ENCODE assay signal across 9 mouse cellular contexts in the genomic region with DNA sequence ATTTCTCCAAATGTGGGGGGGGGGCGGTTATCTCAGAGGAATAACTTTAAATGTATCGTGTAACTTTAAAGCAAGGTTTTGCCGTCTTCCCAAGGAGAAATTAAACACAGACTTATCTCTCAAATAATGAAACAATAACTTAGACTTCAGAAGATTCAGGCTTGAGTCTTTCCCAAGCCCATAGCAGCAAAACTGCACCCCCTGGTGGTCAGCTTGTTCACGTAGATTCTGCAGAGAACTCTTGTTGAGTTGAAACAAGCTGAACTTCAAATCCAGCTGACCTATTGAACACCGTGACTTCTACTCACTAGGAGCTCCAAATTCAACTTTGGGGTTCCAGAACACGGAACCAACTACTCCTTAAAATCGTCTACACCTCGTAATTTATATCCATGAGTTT. TPM values are rescaled to one million over a fixed set of nuclear protein-coding genes. Genes with fewer than 3 reads are reported as not detected.
DNase-seq lines count a peak whose midpoint lies in the region; ATAC-seq lines count a peak whose summit lies in the region.
"Had no signal": no experiment of that assay in that cellular context is flagged by ENCODE, and none has a peak within 500 bp of the region (broad histone marks: within the 10 kb centered on the region; RNA-seq: fewer than 3 reads in every experiment).

No protein-coding gene starts in this region.

- no peak overlapping the region for H3K9ac ChIP-seq in forebrain, embryonic 11.5 days (ENCODE audit: low read length)
- H3K9ac ChIP-seq in forebrain, embryonic 13.5 days, result no peak overlapping the region
- H3K9ac ChIP-seq: lung, embryonic 15.5 days had no signal

- peak; percentile 85 for DNase-seq in forebrain, embryonic 11.5 days (ENCODE audit: low spot score)
- peak; percentile 67 for DNase-seq in adrenal gland, adult 8-10 months
- peak; percentile 59 for DNase-seq in embryo, embryonic 9.5 days (ENCODE audit: extremely low spot score)
- DNase-seq in heart, postnatal 36 days, result peak; percentile 74 to 84
- peak; percentile 78 to 92 for DNase-seq in left cerebral cortex, postnatal 14 days (ENCODE audit: low spot score in 2 of 2)
- DNase-seq in thymus, adult 18-20 months, result peak; percentile 7 to 11

- H3K9me3 ChIP-seq in forebrain, embryonic 11.5 days (ENCODE audit: control insufficient read depth, low read length), result no peaks in the 10 kb centered on the region
- H3K9me3 ChIP-seq in forebrain, embryonic 13.5 days (replicated peaks), result no peaks in the 10 kb centered on the region
- H3K9me3 ChIP-seq: lung, embryonic 15.5 days had no signal

- intact Hi-C loops in heart, postnatal 36 days (cut with DNase I), result loop anchor here (1.0 kb wide), 2 partner anchors 97 to 273 kb away; no protein-coding TSS in a partner anchor
- intact Hi-C loops in left cerebral cortex, postnatal 14 days (cut with DNase I), result loop anchor here (2.0 to 10.0 kb wide), 4 partner anchors 98 to 272 kb away; no protein-coding TSS in a partner anchor

- ATAC-seq in forebrain, embryonic 11.5 days (replicated peaks; ENCODE audit: low FRiP score), result no peak
- no peak for ATAC-seq in forebrain, embryonic 13.5 days
- ATAC-seq in neutrophil, adult 5-6 weeks (ENCODE audit: extremely low read depth, insufficient number of reproducible peaks, low FRiP score, poor library complexity, severe bottlenecking), result peak; percentile 49; the same call in 1 of the 2 replicates

- no peak overlapping the region for H3K27ac ChIP-seq in forebrain, embryonic 11.5 days (ENCODE audit: low read depth, low read length)
- no peak overlapping the region for H3K27ac ChIP-seq in forebrain, embryonic 13.5 days
- H3K27ac ChIP-seq: lung, embryonic 15.5 days had no signal

- H3K36me3 ChIP-seq in forebrain, embryonic 11.5 days (ENCODE audit: control insufficient read depth, insufficient read depth, low read length), result no peaks in the 10 kb centered on the region
- no peaks in the 10 kb centered on the region for H3K36me3 ChIP-seq in forebrain, embryonic 13.5 days (ENCODE audit: poor library complexity, severe bottlenecking)
- H3K36me3 ChIP-seq: lung, embryonic 15.5 days had no signal

- no peaks in the 10 kb centered on the region for H3K4me1 ChIP-seq in forebrain, embryonic 11.5 days (replicated peaks; ENCODE audit: control insufficient read depth, insufficient read depth, low read length)
- H3K4me1 ChIP-seq in forebrain, embryonic 13.5 days, result peaks cover 29% of the 10 kb centered on the region

- H3K4me3 ChIP-seq in forebrain, embryonic 11.5 days (ENCODE audit: low read depth, low read length), result no peak overlapping the region
- H3K4me3 ChIP-seq in forebrain, embryonic 13.5 days, result no peak overlapping the region
- H3K4me3 ChIP-seq: lung, embryonic 15.5 days had no signal

- H3K4me2 ChIP-seq in forebrain, embryonic 11.5 days (ENCODE audit: low read depth, low read length, severe bottlenecking), result no peak overlapping the region
- H3K4me2 ChIP-seq in forebrain, embryonic 13.5 days, result no peak overlapping the region
- H3K4me2 ChIP-seq: lung, embryonic 15.5 days had no signal

- H3K27me3 ChIP-seq in forebrain, embryonic 11.5 days (ENCODE audit: control insufficient read depth, insufficient read depth, low read length), result peaks cover 12% of the 10 kb centered on the region
- H3K27me3 ChIP-seq in forebrain, embryonic 13.5 days, result peaks cover 12% of the 10 kb centered on the region

- WGBS in forebrain, embryonic 11.5 days, result 35% methylated on average over 8 of the region's 8 CpGs
- WGBS in forebrain, embryonic 13.5 days, result 32% methylated on average over 8 of the region's 8 CpGs

RNA-seq across cellular contexts. Expression of a gene that starts 1.4 kb away (rescaled TPM):
- 2.0 and 2.3 TPM in 2 replicates for polyA plus RNA-seq in forebrain, embryonic 11.5 days (2014; fragmentation: Nextera tagmentation; extraction: Ambion mirVana)
- 1.7 and 2.0 TPM in 2 replicates for polyA plus RNA-seq in forebrain, embryonic 13.5 days (2015; fragmentation: Nextera tagmentation; extraction: Ambion mirVana)
- 1 to 10 TPM; 2.9 to 5.0 (median 3.5) TPM for total RNA-seq in adrenal gland, adult 8-10 months (2022)
- total RNA-seq in heart, postnatal 36 days (2021), result 1 to 10 TPM; 1.0 to 1.1 TPM
- total RNA-seq in left cerebral cortex, postnatal 14 days (2021), result 10 to 100 TPM; 76.2 to 84.6 TPM
- under 0.01 and 0.23 TPM in 2 replicates for total RNA-seq in neutrophil, adult 5-6 weeks (2017)

Comparison
In these comparisons a context has a peak if more than half of its experiments do, and no peak if none do; other contexts are left out.
1. DNase-seq: peak in every context shown above with its lines; median percentile 85 in forebrain, embryonic 11.5 days; 85 in left cerebral cortex, postnatal 14 days; 79 in heart, postnatal 36 days; 67 in adrenal gland, adult 8-10 months; 59 in embryo, embryonic 9.5 days; 9 in thymus, adult 18-20 months.
2. RNA of a gene that starts 1.4 kb away (total RNA-seq): 76.2 to 84.6 TPM in left cerebral cortex, postnatal 14 days; 2.9 to 5.0 TPM in adrenal gland, adult 8-10 months, 1.0 to 1.1 TPM in heart, postnatal 36 days and under 0.01 to 0.23 TPM in neutrophil, adult 5-6 weeks; every median in the first group is over 10 times any median in the second.